Mouse (Mus musculus) left cerebral cortex, postnatal 10 days (tissue): ENCODE results near the gene Pde6d. TPM values are rescaled to one million over a fixed set of nuclear protein-coding genes. Genes with fewer than 3 reads are reported as not detected.

ENCODE experiments used
- DNase-seq, 2 experiments: peaks; one replicate each; pipeline ENCODE4 v3.0.0; 2021 to 2022; ENCODE audit warnings: low spot score in 2 of 2, mixed read lengths in 1 of 2; ENCODE audit errors: extremely low spot score in 1 of 2
- intact Hi-C: fragments of 180-260 bp; cut with DNase I; formaldehyde crosslinking; loops from one replicate; pipeline ENCODE4 v1.15.1; 2025
- total RNA-seq, 2 experiments: library from RNA; stranded (reverse); gene quantifications; 2 replicates each; pipeline ENCODE4 v1.2.3; 2021

Gene Pde6d
- total RNA-seq, 2 experiments from 2014 or later, result 62.6 to 67.4 TPM

DNA sequence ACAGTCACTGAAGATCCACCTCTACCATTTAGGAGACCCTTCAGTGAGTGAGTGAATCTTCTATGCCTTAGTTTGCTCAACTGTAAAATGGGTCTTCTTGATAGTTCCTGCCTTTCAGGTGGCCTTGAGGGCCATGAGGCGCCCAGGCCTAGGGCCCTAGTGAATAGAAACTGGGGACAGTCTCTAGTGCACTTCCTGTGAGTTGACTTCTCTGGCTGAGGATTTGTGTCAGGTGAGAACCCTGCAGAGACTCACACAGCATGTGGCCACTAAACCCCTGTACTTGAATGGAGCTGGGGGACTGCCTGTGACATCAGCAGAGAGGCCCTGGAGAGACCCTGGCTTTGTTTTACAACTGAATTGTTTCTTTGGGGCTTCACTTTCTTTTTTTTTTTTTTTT is 72.2 kb downstream of the Pde6d start:
- intact Hi-C loops, result no loop called here
- DNase-seq, result no peak

- intact Hi-C loops, result no loop called here
- peak in 1 of 2 experiments; percentile 93 for DNase-seq
Observed at GRCm38 (mm10) chr1:86509410-86509809, 73.0 kb downstream of the Pde6d start.

GRCm38 (mm10) chr1:86507866-86508265 is 74.6 kb downstream of the Pde6d start:
- DNase-seq, result no peak
- intact Hi-C loops, result no loop called here

- intact Hi-C loops, result no loop called here
- no peak for DNase-seq
Observed at GRCm38 (mm10) chr1:86506420-86506819, 76.0 kb downstream of the Pde6d start.

- intact Hi-C loops, result loop anchor here (2.0 kb wide), 1 partner anchor 19 kb away; no protein-coding TSS in a partner anchor
- DNase-seq, result peak in 1 of 2 experiments; percentile 45
Observed at GRCm38 (mm10) chr1:86505461-86505860, 77.0 kb downstream of the Pde6d start.

GRCm38 (mm10) chr1:86504697-86505421 is 77.6 kb downstream of the Pde6d start:
- DNase-seq, result peak in 1 of 2 experiments; percentile 40
- intact Hi-C loops, result loop anchor here (2.0 kb wide), 1 partner anchor 20 kb away; no protein-coding TSS in a partner anchor

DNA sequence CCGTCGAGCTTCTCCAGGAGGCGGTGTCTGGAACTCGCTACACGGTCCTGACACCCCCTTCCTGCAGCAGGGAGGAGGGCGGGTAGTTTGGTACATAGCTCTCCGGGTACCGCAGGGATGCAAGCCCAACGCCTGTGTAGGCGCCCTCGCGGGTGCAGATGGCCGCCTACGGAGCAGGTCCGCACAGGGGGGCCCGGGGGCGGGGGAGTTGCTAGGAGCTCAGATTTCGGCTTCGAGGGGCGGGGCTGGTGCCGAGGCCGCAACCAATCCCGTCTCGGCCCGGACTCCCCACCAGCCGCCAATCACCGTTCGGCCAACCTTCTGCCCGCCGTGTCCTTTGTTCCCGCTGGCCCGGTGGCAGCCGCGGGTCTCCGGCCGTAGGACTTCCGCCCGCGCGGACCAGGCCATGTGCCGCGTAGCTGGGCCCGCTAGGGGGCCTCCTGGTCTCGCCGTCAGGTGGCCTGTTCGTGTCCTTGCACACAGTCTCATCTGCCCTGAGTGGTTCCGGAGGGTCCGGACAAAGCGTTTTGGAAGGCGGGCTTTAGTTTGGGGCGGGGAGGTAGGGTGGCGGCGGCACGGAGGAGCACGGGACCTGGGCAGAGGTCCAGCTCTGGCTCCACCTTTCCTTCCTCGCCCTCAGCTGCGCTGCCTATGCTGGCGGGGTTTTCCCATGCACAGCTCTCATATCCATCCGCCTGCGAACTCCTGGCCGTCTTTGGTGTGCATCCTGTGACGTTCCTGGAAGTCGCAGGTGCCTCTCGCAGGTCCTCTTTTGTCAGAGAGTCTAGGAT is 78.3 kb downstream of the Pde6d start:
- DNase-seq, result peak; percentile 94 to 98
- intact Hi-C loops, result loop anchor here (2.0 kb wide), 1 partner anchor 21 kb away; no protein-coding TSS in a partner anchor

DNA sequence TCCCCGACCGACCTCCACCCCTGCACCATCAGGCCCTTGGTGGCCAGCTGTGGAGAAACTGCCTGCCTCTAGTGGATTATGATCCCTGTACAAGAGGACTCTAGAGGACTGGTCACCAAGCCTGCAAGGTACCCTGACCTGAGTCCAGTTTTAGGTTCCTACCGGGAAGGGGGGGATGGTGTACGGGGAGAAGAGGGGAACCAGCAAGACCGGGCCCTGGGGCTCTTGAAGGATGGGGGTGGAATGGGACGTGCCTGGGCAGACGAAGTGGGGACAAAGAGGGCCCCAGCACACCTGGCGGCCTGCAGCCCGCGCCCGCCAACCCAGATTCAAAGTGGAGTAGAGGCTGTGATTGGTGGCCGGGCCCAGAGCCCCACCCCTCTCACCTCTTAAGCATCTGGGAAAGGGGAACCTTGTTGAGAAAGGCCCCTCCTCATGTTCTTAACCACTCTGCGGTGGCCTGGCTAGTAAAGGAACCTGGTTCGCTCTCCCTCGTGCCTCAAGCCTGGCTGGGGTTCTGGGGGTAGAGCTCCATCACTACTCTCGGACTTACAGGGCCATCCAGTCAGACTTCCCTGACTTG is 79.2 kb downstream of the Pde6d start:
- peak in 1 of 2 experiments; percentile 49 for DNase-seq
- intact Hi-C loops, result no loop called here

- no peak for DNase-seq
- intact Hi-C loops, result no loop called here
Observed at GRCm38 (mm10) chr1:86502221-86503048, 80.0 kb downstream of the Pde6d start.

GRCm38 (mm10) chr1:86501559-86501958 is 80.9 kb downstream of the Pde6d start:
- intact Hi-C loops, result loop anchor here (1.0 to 2.0 kb wide), 2 partner anchors 31 to 61 kb away; no protein-coding TSS in a partner anchor
- DNase-seq, result peak; percentile 85 to 90

GRCm38 (mm10) chr1:86501114-86501532 is 81.3 kb downstream of the Pde6d start:
- peak; percentile 73 to 74 for DNase-seq
- intact Hi-C loops, result loop anchor here (1.0 to 2.0 kb wide), 2 partner anchors 32 to 61 kb away; no protein-coding TSS in a partner anchor

- DNase-seq, result no peak
- intact Hi-C loops, result loop anchor here (1.0 to 2.0 kb wide), 2 partner anchors 32 to 60 kb away; no protein-coding TSS in a partner anchor
Observed at GRCm38 (mm10) chr1:86500681-86501080, 81.7 kb downstream of the Pde6d start.

- DNase-seq, result peak; percentile 27 to 84
- intact Hi-C loops, result loop anchor here (2.0 kb wide), 1 partner anchor 33 kb away; no protein-coding TSS in a partner anchor
Observed at GRCm38 (mm10) chr1:86499903-86500302, 82.5 kb downstream of the Pde6d start.

- intact Hi-C loops, result no loop called here
- DNase-seq, result peak in 1 of 2 experiments; percentile 59
Observed at GRCm38 (mm10) chr1:86498611-86499010, 83.8 kb downstream of the Pde6d start.

- DNase-seq, result no peak
- intact Hi-C loops, result no loop called here
Observed at GRCm38 (mm10) chr1:86497986-86498385, 84.4 kb downstream of the Pde6d start.

- no peak for DNase-seq
Observed at GRCm38 (mm10) chr1:86497361-86497760, 85.1 kb downstream of the Pde6d start.

DNA sequence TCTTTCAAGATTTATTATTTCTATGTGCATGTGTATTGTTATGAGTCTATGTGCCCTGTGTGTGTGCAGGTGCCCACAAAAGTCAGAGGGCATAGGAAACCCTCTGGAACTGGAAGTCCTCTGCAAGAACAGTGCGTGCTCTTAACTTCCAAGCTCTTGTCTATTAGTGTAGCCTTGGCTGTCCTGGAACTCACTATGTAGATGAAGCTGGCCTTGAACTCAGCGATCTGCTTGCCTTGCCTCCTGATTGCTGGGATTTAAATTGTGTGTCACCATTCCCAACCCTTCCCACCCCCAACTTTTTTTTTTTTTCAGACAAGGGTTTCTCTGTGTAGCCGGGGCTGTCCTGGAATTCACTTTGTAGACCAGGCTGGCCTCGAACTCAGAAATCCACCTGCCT is 86.1 kb downstream of the Pde6d start:
- no peak for DNase-seq
- intact Hi-C loops, result no loop called here

More at GRCm38 (mm10) chr1:86497361-86497760, 85.1 kb downstream of the Pde6d start:
- intact Hi-C loops, result no loop called here

DNA sequence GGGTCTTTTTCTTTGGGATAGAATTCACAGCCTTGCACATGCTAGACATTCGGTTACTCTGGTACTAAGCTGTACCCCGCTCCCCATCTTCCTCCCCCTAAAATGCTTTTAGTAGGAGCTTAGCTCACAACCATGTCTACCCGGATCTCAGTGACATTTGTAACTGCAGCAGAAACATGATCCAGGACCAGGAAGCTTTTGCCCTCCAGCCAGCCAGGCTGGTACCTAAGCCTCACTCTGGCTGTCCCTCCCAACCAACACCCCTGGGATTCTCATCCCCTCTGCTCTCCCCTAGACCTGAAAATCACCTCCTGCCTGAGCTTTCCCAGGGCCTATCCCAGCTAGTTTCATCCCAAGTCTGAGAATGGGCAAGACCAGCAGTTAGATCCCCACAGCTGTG is 88.6 kb downstream of the Pde6d start:
- intact Hi-C loops, result no loop called here
- DNase-seq, result no peak
